Mouse (Mus musculus) lung, embryonic 14.5 days (tissue): Measurements from ENCODE around the gene Nalcn. TPM values are rescaled to one million over a fixed set of nuclear protein-coding genes. Genes with fewer than 3 reads are reported as not detected.
A peak's percentile ranks its signal among the peaks of the same experiment; 100 is the strongest.

Experiments
- ATAC-seq: fragments of 200-750 bp; cut with Nextera tagmentation; 2 replicates; pipeline ENCODE4 v1.8.0; 2017; ENCODE audit warnings: mild to moderate bottlenecking, moderate TSS enrichment, moderate library complexity; ENCODE audit not compliant: insufficient read depth
- DNase-seq: peaks from one replicate; pipeline ENCODE4 v3.0.0-alpha.2; 2015
- H3K27ac ChIP-seq: fragments of 300-500 bp; sonication (generic); 2 replicates; pipeline ENCODE4 v1.5.1; 2014; ENCODE audit warnings: low read depth, mild to moderate bottlenecking, moderate library complexity
- H3K27me3 ChIP-seq: fragments of 300-500 bp; sonication (generic); 2 replicates; pipeline ENCODE4 v1.6.1; 2014; ENCODE audit warnings: low read length, control low read depth; ENCODE audit not compliant: insufficient read depth
- H3K36me3 ChIP-seq: fragments of 300-500 bp; sonication (generic); 2 replicates; pipeline ENCODE4 v1.6.1; 2014; ENCODE audit warnings: control low read depth; ENCODE audit not compliant: insufficient read depth
- H3K4me1 ChIP-seq: fragments of 300-500 bp; sonication (generic); 2 replicates; pipeline ENCODE4 v1.6.1; 2014; ENCODE audit warnings: antibody characterized with exemption, control low read depth; ENCODE audit not compliant: insufficient read depth
- H3K4me2 ChIP-seq: fragments of 300-500 bp; sonication (generic); 2 replicates; pipeline ENCODE4 v1.6.1; 2014; ENCODE audit warnings: mild to moderate bottlenecking
- H3K4me3 ChIP-seq: fragments of 300-500 bp; sonication (generic); 2 replicates; pipeline ENCODE4 v1.5.1; 2014; ENCODE audit warnings: low read depth, low read length
- H3K9ac ChIP-seq: fragments of 300-500 bp; sonication (generic); 2 replicates; pipeline ENCODE4 v1.6.1; 2014
- H3K9me3 ChIP-seq: fragments of 300-500 bp; sonication (generic); 2 replicates; pipeline ENCODE4 v1.6.1; 2016; ENCODE audit warnings: low read depth, low read length, control low read depth
- CTCF ChIP-seq: IDR thresholded peaks from 2 replicates; pipeline ENCODE4 v1.5.1; 2016; ENCODE audit warnings: antibody characterized with exemption, low read depth
- WGBS: fragments of 180-500 bp; shearing (Covaris S2); extraction: QIAGEN DNeasy Blood & Tissue Kit; methylation state at CpG from one replicate; pipeline ENCODE4 v1.1.7; 2014; 5-methylcytosine and 5-hydroxymethylcytosine counted together
- polyA plus RNA-seq: library from polyadenylated mRNA; unstranded; fragments of >200 nt; fragmentation: Nextera tagmentation; extraction: Ambion mirVana; gene quantifications from 2 replicates; pipeline ENCODE4 v1.2.1, GENCODE M21; 2014

The Nalcn gene
- polyA plus RNA-seq, 1 experiment from 2014 or later: 0.38 TPM

DNA sequence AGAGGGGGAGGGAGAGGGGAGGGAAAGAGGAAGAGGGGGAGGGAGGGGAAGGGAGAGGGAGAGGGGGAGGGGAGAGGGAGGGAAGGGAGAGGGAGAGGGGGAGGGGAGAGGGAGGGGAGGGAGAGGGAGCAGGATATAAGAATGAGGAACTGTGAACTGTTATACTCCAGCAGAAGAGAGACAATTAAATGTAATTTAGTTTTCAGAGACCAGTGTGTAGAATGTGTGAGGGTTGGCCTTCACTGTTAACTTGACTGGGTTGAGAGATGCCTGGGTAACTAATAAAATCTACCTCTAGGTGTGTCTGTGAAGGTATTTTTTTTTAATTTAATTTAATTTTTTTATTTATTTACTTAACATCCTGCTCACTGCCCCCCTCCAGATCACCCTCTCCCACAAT is 71.4 kb downstream of the Nalcn start:
- H3K4me1 ChIP-seq: no peaks in the 10 kb centered on the region

GRCm38 (mm10) chr14:123554936-123555335 is 72.0 kb downstream of the Nalcn start:
- Histone ChIP-seq H3K9me3 (no peaks in the 10 kb centered on the region), H3K36me3 (no peaks in the 10 kb centered on the region), H3K27me3 (no peaks in the 10 kb centered on the region), H3K9ac (no peak overlapping the region), H3K4me1 (no peaks in the 10 kb centered on the region), H3K27ac (no peak overlapping the region), H3K4me3 (no peak overlapping the region), H3K4me2 (no peak overlapping the region)
- WGBS: 60% methylated on average over 4 of the region's 4 CpGs
- no peak for DNase-seq
- ATAC-seq: no peak
- no peak for TF ChIP-seq CTCF

More for the DNA sequence above, 71.4 kb downstream of the Nalcn start:
- Histone ChIP-seq H3K36me3 (no peaks in the 10 kb centered on the region), H3K9me3 (no peaks in the 10 kb centered on the region), H3K9ac (no peak overlapping the region), H3K4me3 (no peak overlapping the region), H3K27ac (no peak overlapping the region), H3K27me3 (no peaks in the 10 kb centered on the region), H3K4me2 (no peak overlapping the region)
- TF ChIP-seq CTCF: no peak
- no peak for DNase-seq
- ATAC-seq: no peak

GRCm38 (mm10) chr14:123542362-123542761 is 84.6 kb downstream of the Nalcn start:
- peak; percentile 33 for TF ChIP-seq CTCF
- H3K27ac ChIP-seq: no peak overlapping the region
- no peak for ATAC-seq
- H3K9me3 ChIP-seq: no peaks in the 10 kb centered on the region
- no peak for DNase-seq
- H3K27me3 ChIP-seq: no peaks in the 10 kb centered on the region
- no peak overlapping the region for H3K9ac ChIP-seq
- H3K4me2 ChIP-seq: no peak overlapping the region
- H3K36me3 ChIP-seq: no peaks in the 10 kb centered on the region
- H3K4me1 ChIP-seq: no peaks in the 10 kb centered on the region
- H3K4me3 ChIP-seq: no peak overlapping the region

- no peak for ATAC-seq
These were observed 91.3 kb downstream of the Nalcn start for GRCm38 (mm10) chr14:123535636-123536035.

GRCm38 (mm10) chr14:123533000-123533399 is 93.9 kb downstream of the Nalcn start:
- ATAC-seq: no peak
- H3K9ac ChIP-seq: no peak overlapping the region
- WGBS: 65% methylated on average over 1 of the region's 1 CpGs

More at GRCm38 (mm10) chr14:123535636-123536035, 91.3 kb downstream of the Nalcn start:
- Histone ChIP-seq H3K9ac (no peak overlapping the region), H3K9me3 (no peaks in the 10 kb centered on the region), H3K4me2 (no peak overlapping the region), H3K4me3 (no peak overlapping the region), H3K27me3 (no peaks in the 10 kb centered on the region), H3K27ac (no peak overlapping the region), H3K4me1 (no peaks in the 10 kb centered on the region), H3K36me3 (no peaks in the 10 kb centered on the region)
- DNase-seq: no peak
- TF ChIP-seq CTCF: no peak
- WGBS: 49% methylated on average over 2 of the region's 2 CpGs

GRCm38 (mm10) chr14:123531271-123531670 is 95.7 kb downstream of the Nalcn start:
- no peaks in the 10 kb centered on the region for H3K36me3 ChIP-seq
- no peak overlapping the region for H3K4me2 ChIP-seq
- no peak overlapping the region for H3K4me3 ChIP-seq
- no peak for TF ChIP-seq CTCF
- no peaks in the 10 kb centered on the region for H3K9me3 ChIP-seq
- H3K27me3 ChIP-seq: no peaks in the 10 kb centered on the region
- WGBS: 18% methylated on average over 1 of the region's 1 CpGs
- ATAC-seq: no peak
- no peak overlapping the region for H3K27ac ChIP-seq
- DNase-seq: peak; percentile 26
- H3K9ac ChIP-seq: no peak overlapping the region
- no peaks in the 10 kb centered on the region for H3K4me1 ChIP-seq

More at GRCm38 (mm10) chr14:123533000-123533399, 93.9 kb downstream of the Nalcn start:
- Histone ChIP-seq H3K4me3 (no peak overlapping the region), H3K36me3 (no peaks in the 10 kb centered on the region), H3K27me3 (no peaks in the 10 kb centered on the region), H3K27ac (no peak overlapping the region), H3K4me1 (no peaks in the 10 kb centered on the region), H3K4me2 (no peak overlapping the region), H3K9me3 (no peaks in the 10 kb centered on the region)
- no peak for DNase-seq
- TF ChIP-seq CTCF: no peak

DNA sequence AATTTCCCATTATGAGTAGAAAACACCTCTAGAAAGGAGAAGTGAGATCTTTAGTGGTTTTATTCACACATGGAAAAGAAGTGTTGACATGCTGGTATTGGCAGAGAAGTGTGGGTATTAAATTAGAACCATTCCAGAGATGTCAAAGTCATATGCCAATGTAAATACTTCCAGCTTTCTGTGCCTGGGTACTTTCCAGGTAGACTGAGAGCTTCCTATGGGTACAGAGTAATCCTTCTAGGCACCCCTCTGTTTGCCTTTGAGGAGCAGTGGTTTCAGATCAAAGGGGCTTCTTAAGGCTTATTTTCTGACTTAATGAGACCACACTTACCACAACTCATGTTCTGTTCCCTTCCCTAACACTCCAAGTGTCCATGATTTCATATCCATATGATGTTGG is 97.8 kb downstream of the Nalcn start:
- ATAC-seq: no peak

More for the DNA sequence above, 97.8 kb downstream of the Nalcn start:
- no peak for DNase-seq
- no peak for TF ChIP-seq CTCF
- H3K4me1 ChIP-seq: no peaks in the 10 kb centered on the region
- no peaks in the 10 kb centered on the region for H3K9me3 ChIP-seq
- no peaks in the 10 kb centered on the region for H3K36me3 ChIP-seq
- H3K4me2 ChIP-seq: no peak overlapping the region
- H3K9ac ChIP-seq: no peak overlapping the region
- no peaks in the 10 kb centered on the region for H3K27me3 ChIP-seq
- no peak overlapping the region for H3K27ac ChIP-seq
- no peak overlapping the region for H3K4me3 ChIP-seq
